Mouse (Mus musculus) 3134 (cell line): ENCODE measurements around the gene Med19.
A peak's percentile ranks its signal among the peaks of the same experiment; 100 is the strongest.
"Not testable (repeated sequence)": the region's sequence is repeated elsewhere in the genome, so short reads cannot be mapped to it uniquely, and the experiment has no call there.

Experiments
- DNase-seq: peaks from one replicate; pipeline ENCODE4 v3.0.0-alpha.2; 2011; ENCODE audit warnings: low spot score; ENCODE audit not compliant: insufficient read length; ENCODE audit errors: extremely low read depth

The Med19 gene

GRCm38 (mm10) chr2:84662866-84663265 is 15.3 kb upstream of the Med19 start:
- no peak for DNase-seq

- no peak for DNase-seq
These were observed 12.1 kb upstream of the Med19 start for GRCm38 (mm10) chr2:84666081-84666480.

- DNase-seq: peak; percentile 76
These were observed 8.2 kb upstream of the Med19 start for GRCm38 (mm10) chr2:84669828-84670568.

- no peak for DNase-seq
These were observed 7.7 kb upstream of the Med19 start, which contains the start of gene Selenoh for GRCm38 (mm10) chr2:84670569-84670933. Gene Selenoh, minus strand, starts transcription at chr2:84670770.

- not testable (repeated sequence) for DNase-seq
These were observed 6.7 kb upstream of the Med19 start for GRCm38 (mm10) chr2:84671535-84671934.

GRCm38 (mm10) chr2:84677270-84677967 is 783 bp upstream of the Med19 start:
- no peak for DNase-seq

- no peak for DNase-seq
These were observed 814 bp downstream of the Med19 start, which contains the start of gene Tmx2 for GRCm38 (mm10) chr2:84679016-84679415. Gene Tmx2, minus strand, starts transcription at chr2:84679140.

GRCm38 (mm10) chr2:84682605-84683183 is 4.5 kb downstream of the Med19 start:
- DNase-seq: no peak

- DNase-seq: no peak
These were observed 10.1 kb downstream of the Med19 start for GRCm38 (mm10) chr2:84688080-84688844.

- DNase-seq: no peak
These were observed 11.8 kb downstream of the Med19 start for GRCm38 (mm10) chr2:84690050-84690449.

GRCm38 (mm10) chr2:84695007-84695695 is 16.9 kb downstream of the Med19 start:
- no peak for DNase-seq

GRCm38 (mm10) chr2:84703497-84703896 is 25.3 kb downstream of the Med19 start:
- DNase-seq: no peak

GRCm38 (mm10) chr2:84704329-84704728 is 26.1 kb downstream of the Med19 start:
- no peak for DNase-seq

- no peak for DNase-seq
These were observed 27.1 kb downstream of the Med19 start for GRCm38 (mm10) chr2:84705295-84705694.

- no peak for DNase-seq
These were observed 29.3 kb downstream of the Med19 start for GRCm38 (mm10) chr2:84707523-84707922.

- DNase-seq: no peak
These were observed 33.7 kb downstream of the Med19 start for GRCm38 (mm10) chr2:84711898-84712297.

- no peak for DNase-seq
These were observed 36.2 kb downstream of the Med19 start for GRCm38 (mm10) chr2:84714422-84714810.

GRCm38 (mm10) chr2:84714811-84715561 is 36.8 kb downstream of the Med19 start, which contains the start of gene Zdhhc5:
Gene Zdhhc5, minus strand, starts transcription at chr2:84715180.
- DNase-seq: peak; percentile 98

GRCm38 (mm10) chr2:84715562-84716361 is 37.6 kb downstream of the Med19 start:
- no peak for DNase-seq
